Mouse (Mus musculus) hindbrain, embryonic 16.5 days (tissue): ENCODE data around the gene Cdc42bpg. TPM values are rescaled to one million over a fixed set of nuclear protein-coding genes. Genes with fewer than 3 reads are reported as not detected.

ENCODE experiments used
- ATAC-seq: fragments of 200-750 bp; cut with Nextera tagmentation; 2 replicates; pipeline ENCODE4 v1.8.0; 2017; ENCODE audit warnings: moderate TSS enrichment, moderate library complexity
- H3K27ac ChIP-seq: fragments of 300-500 bp; sonication (generic); 2 replicates; pipeline ENCODE4 v1.5.1; 2014; ENCODE audit warnings: low read depth, mild to moderate bottlenecking, control low read depth, low read length, moderate library complexity
- H3K27me3 ChIP-seq: fragments of 300-500 bp; sonication (generic); replicated peaks from 2 replicates; pipeline ENCODE4 v1.6.1; 2014; ENCODE audit warnings: low read length; ENCODE audit not compliant: control insufficient read depth, insufficient read depth
- H3K36me3 ChIP-seq: fragments of 300-500 bp; sonication (generic); 2 replicates; pipeline ENCODE4 v1.6.1; 2014; ENCODE audit warnings: mild to moderate bottlenecking, low read length, moderate library complexity, mixed read lengths; ENCODE audit not compliant: control insufficient read depth, insufficient read depth
- H3K4me1 ChIP-seq: fragments of 300-500 bp; sonication (generic); 2 replicates; pipeline ENCODE4 v1.6.1; 2014; ENCODE audit warnings: low read depth, low read length; ENCODE audit not compliant: control insufficient read depth, insufficient read depth
- H3K4me2 ChIP-seq: fragments of 300-500 bp; sonication (generic); 2 replicates; pipeline ENCODE4 v1.6.1; 2014; ENCODE audit warnings: mild to moderate bottlenecking, low read length, control low read depth, moderate library complexity
- H3K4me3 ChIP-seq: fragments of 300-500 bp; sonication (generic); 2 replicates; pipeline ENCODE4 v1.5.1; 2014; ENCODE audit warnings: mild to moderate bottlenecking, low read length, control low read depth, moderate library complexity
- H3K9ac ChIP-seq: fragments of 300-500 bp; sonication (generic); 2 replicates; pipeline ENCODE4 v1.6.1; 2014; ENCODE audit warnings: low read depth, mild to moderate bottlenecking, control low read depth, low read length, moderate library complexity
- H3K9me3 ChIP-seq: fragments of 300-500 bp; sonication (generic); 2 replicates; pipeline ENCODE4 v1.6.1; 2014; ENCODE audit warnings: mild to moderate bottlenecking, low read length, moderate library complexity; ENCODE audit not compliant: control insufficient read depth
- WGBS: fragments of 180-500 bp; shearing (Covaris S2); extraction: QIAGEN DNeasy Blood & Tissue Kit; methylation state at CpG from one replicate; pipeline ENCODE4 v1.1.7; 2014; 5-methylcytosine and 5-hydroxymethylcytosine counted together
- polyA plus RNA-seq: library from polyadenylated mRNA; unstranded; fragments of >200 nt; fragmentation: Nextera tagmentation; extraction: Ambion mirVana; gene quantifications from 2 replicates; pipeline ENCODE4 v1.2.1, GENCODE M21; 2015

Cdc42bpg gene
- polyA plus RNA-seq, 1 experiment from 2014 or later = 0.31 TPM

GRCm38 (mm10) chr19:6281122-6282020 lies 24.9 kb upstream of the Cdc42bpg start:
- no peak overlapping the region for H3K27ac ChIP-seq
- no peak overlapping the region for H3K4me2 ChIP-seq
- H3K4me1 ChIP-seq = peaks cover 27% of the 10 kb centered on the region
- WGBS = 88% methylated on average over 14 of the region's 14 CpGs
- peaks cover 12% of the 10 kb centered on the region for H3K36me3 ChIP-seq
- H3K27me3 ChIP-seq = no peaks in the 10 kb centered on the region
- no peaks in the 10 kb centered on the region for H3K9me3 ChIP-seq
- ATAC-seq = no peak
- H3K4me3 ChIP-seq = no peak overlapping the region
- H3K9ac ChIP-seq = no peak overlapping the region

DNA sequence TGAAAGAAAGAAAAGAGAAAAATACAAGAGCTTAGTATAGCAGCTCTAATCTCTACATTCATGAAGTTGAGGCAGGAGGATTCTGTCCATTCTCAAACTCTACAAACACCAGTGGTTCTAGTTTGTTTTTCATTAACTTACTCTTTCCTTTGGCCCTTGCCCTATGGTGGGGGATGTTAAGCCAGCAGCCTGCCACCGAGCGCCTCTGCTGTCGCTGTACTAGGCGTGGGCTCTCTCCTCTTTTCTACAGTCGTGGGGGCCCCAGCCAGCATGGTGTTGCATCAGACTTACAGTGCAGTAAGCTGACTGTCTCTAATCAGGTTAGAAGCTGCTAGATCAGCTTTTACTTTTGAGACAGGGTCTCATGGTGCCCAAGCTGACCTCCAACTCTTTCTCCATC lies 23.3 kb upstream of the Cdc42bpg start:
- no peak overlapping the region for H3K4me2 ChIP-seq
- 85% methylated on average over 5 of the region's 5 CpGs for WGBS
- H3K27me3 ChIP-seq = no peaks in the 10 kb centered on the region
- ATAC-seq = no peak
- H3K9me3 ChIP-seq = no peaks in the 10 kb centered on the region
- no peak overlapping the region for H3K9ac ChIP-seq
- H3K36me3 ChIP-seq = peaks cover 12% of the 10 kb centered on the region
- H3K4me3 ChIP-seq = no peak overlapping the region
- H3K4me1 ChIP-seq = peaks cover 33% of the 10 kb centered on the region
- no peak overlapping the region for H3K27ac ChIP-seq

GRCm38 (mm10) chr19:6284502-6284901 lies 21.8 kb upstream of the Cdc42bpg start:
- Histone ChIP-seq H3K27ac (no peak overlapping the region), H3K4me2 (no peak overlapping the region), H3K9ac (no peak overlapping the region), H3K4me1 (peaks cover 19% of the 10 kb centered on the region), H3K27me3 (no peaks in the 10 kb centered on the region), H3K36me3 (peaks cover 12% of the 10 kb centered on the region), H3K4me3 (no peak overlapping the region), H3K9me3 (no peaks in the 10 kb centered on the region)
- WGBS = 95% methylated on average over 12 of the region's 12 CpGs
- ATAC-seq = no peak

GRCm38 (mm10) chr19:6285226-6285625 lies 21.0 kb upstream of the Cdc42bpg start:
- peaks cover 12% of the 10 kb centered on the region for H3K36me3 ChIP-seq
- no peak overlapping the region; the same call in 1 of the 2 replicates for H3K9ac ChIP-seq
- ATAC-seq = no peak
- no peak overlapping the region for H3K27ac ChIP-seq
- H3K4me1 ChIP-seq = peaks cover 12% of the 10 kb centered on the region; the same call in 1 of the 2 replicates
- WGBS = 79% methylated on average over 8 of the region's 8 CpGs
- no peak overlapping the region for H3K4me2 ChIP-seq
- H3K27me3 ChIP-seq = no peaks in the 10 kb centered on the region
- H3K9me3 ChIP-seq = no peaks in the 10 kb centered on the region
- H3K4me3 ChIP-seq = no peak overlapping the region

- Histone ChIP-seq H3K27ac (no peak overlapping the region), H3K4me3 (no peak overlapping the region), H3K4me1 (peaks cover 12% of the 10 kb centered on the region; the same call in 1 of the 2 replicates), H3K36me3 (peaks cover 11% of the 10 kb centered on the region), H3K27me3 (no peaks in the 10 kb centered on the region), H3K9ac (no peak overlapping the region), H3K4me2 (no peak overlapping the region), H3K9me3 (no peaks in the 10 kb centered on the region)
- 82% methylated on average over 7 of the region's 7 CpGs for WGBS
- ATAC-seq = no peak
Measured at GRCm38 (mm10) chr19:6285632-6286433, 20.4 kb upstream of the Cdc42bpg start.

DNA sequence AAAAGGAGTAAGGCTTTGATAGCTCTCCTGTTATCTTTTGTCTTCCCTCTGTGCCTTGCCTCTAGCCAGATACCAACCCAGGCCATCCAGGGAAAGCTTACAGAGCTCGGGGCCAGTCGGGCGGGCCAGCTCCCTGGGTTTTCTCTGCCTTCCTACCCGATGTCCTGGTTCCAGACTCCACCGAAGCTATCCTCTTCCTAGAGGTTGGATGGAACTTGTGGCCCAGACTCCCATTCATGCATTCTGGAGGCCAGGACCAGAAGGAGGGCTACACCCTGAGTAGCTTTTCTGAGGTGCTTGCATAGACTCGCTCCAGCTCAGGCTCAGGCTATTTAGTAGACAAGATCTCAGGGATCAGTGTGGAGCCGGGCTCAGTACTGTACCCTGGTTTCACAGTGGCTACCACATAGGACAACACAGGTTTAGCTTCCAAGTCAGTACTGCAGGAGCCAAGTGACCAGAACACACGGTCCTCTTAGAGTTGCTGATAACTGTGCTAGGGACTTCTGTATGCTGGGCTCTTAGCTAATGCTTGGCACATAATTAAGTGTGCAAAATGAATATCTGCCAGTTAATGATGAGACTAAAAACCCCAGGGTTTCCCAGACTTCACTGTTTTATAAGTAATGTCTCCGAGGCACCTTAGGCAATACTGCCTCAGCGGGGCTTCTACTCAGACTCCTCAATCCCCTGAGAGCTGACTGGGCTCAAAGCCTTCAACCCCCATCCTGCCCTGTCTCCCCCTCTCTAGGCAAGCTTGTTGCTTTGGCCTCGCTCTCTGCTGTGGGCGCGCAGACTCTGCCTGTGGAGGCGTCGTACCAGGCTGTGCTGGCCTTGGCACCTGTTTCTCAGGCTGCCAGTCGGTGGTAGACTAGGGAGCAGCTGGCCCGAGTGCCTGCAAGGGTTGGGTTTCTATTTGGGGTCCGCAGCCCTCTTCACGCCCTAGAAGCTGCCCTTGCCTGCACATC lies 19.5 kb upstream of the Cdc42bpg start:
- H3K4me2 ChIP-seq = no peak overlapping the region
- no peak overlapping the region for H3K9ac ChIP-seq
- H3K4me1 ChIP-seq = peaks cover 12% of the 10 kb centered on the region; the same call in 1 of the 2 replicates
- peak overlapping the region; percentile 41; the same call in 1 of the 2 replicates for H3K27ac ChIP-seq
- 88% methylated on average over 19 of the region's 19 CpGs for WGBS
- ATAC-seq = no peak
- H3K27me3 ChIP-seq = no peaks in the 10 kb centered on the region
- H3K4me3 ChIP-seq = no peak overlapping the region
- no peaks in the 10 kb centered on the region for H3K9me3 ChIP-seq
- peaks cover 2% of the 10 kb centered on the region for H3K36me3 ChIP-seq

- Histone ChIP-seq H3K9me3 (no peaks in the 10 kb centered on the region), H3K36me3 (no peaks in the 10 kb centered on the region; the same call in 1 of the 2 replicates), H3K9ac (no peak overlapping the region), H3K27ac (no peak overlapping the region; the same call in 1 of the 2 replicates), H3K4me1 (peaks cover 12% of the 10 kb centered on the region; the same call in 1 of the 2 replicates), H3K4me2 (no peak overlapping the region), H3K4me3 (no peak overlapping the region), H3K27me3 (no peaks in the 10 kb centered on the region)
- 78% methylated on average over 13 of the region's 13 CpGs for WGBS
- ATAC-seq = no peak
Measured at GRCm38 (mm10) chr19:6288236-6288894, 17.9 kb upstream of the Cdc42bpg start.

GRCm38 (mm10) chr19:6289696-6290238 lies 16.5 kb upstream of the Cdc42bpg start:
- no peak for ATAC-seq
- Histone ChIP-seq H3K27me3 (no peaks in the 10 kb centered on the region), H3K4me1 (peaks cover 12% of the 10 kb centered on the region; the same call in 1 of the 2 replicates), H3K36me3 (peaks cover 5% of the 10 kb centered on the region; the same call in 1 of the 2 replicates), H3K9ac (no peak overlapping the region), H3K4me2 (no peak overlapping the region), H3K27ac (no peak overlapping the region), H3K4me3 (no peak overlapping the region), H3K9me3 (no peaks in the 10 kb centered on the region)
- 93% methylated on average over 14 of the region's 14 CpGs for WGBS
